Mouse (Mus musculus) brain, embryonic 14.5 days (tissue): ENCODE data around the gene Il10. TPM values are rescaled to one million over a fixed set of nuclear protein-coding genes. Genes with fewer than 3 reads are reported as not detected.

ENCODE experiments used
- DNase-seq: peaks from one replicate; pipeline ENCODE4 v3.0.0-alpha.2; 2011; ENCODE audit warnings: low read depth
- CTCF ChIP-seq: fragments of 200-500 bp; IDR thresholded peaks from 2 replicates; pipeline ENCODE4 v1.5.1; 2012; ENCODE audit warnings: inconsistent platforms, mild to moderate bottlenecking, moderate library complexity, borderline replicate concordance; ENCODE audit not compliant: insufficient read depth, insufficient read length; ENCODE audit errors: extremely low read depth
- POLR2A ChIP-seq: fragments of 200-500 bp; IDR thresholded peaks from 2 replicates; pipeline ENCODE4 v1.6.1; 2012; ENCODE audit warnings: mild to moderate bottlenecking, inconsistent platforms, borderline replicate concordance; ENCODE audit not compliant: poor library complexity, insufficient read depth, insufficient read length, severe bottlenecking; ENCODE audit errors: extremely low read depth
- polyA plus RNA-seq: library from polyadenylated mRNA; depleted of rRNA; stranded (reverse); fragments of >200 nt; gene quantifications from 2 replicates; pipeline ENCODE4 v1.2.3, GENCODE M21; 2012

Il10 gene
- polyA plus RNA-seq, 1 experiment = not detected

DNA sequence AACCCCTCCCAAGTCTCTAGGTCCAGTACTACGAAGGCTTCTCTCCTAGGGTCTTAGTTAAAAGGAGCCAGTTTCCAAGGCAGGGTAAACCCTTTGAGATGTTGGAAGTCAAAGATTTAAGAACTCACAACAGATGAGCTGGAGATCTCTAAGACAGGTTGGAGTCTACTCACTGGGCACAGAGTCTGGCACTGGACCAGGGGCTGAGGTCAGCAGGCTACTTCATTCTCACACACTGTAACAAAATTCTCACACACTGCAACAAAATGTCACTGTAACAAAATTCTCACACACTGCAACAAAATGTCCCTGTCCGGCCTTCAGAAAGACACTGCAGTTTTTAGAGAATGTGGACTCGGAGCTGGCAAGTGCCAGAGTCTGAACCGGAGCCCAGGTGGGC lies 24.0 kb downstream of the Il10 start:
- DNase-seq = no peak
- TF ChIP-seq CTCF (no peak), POLR2A (no peak)

DNA sequence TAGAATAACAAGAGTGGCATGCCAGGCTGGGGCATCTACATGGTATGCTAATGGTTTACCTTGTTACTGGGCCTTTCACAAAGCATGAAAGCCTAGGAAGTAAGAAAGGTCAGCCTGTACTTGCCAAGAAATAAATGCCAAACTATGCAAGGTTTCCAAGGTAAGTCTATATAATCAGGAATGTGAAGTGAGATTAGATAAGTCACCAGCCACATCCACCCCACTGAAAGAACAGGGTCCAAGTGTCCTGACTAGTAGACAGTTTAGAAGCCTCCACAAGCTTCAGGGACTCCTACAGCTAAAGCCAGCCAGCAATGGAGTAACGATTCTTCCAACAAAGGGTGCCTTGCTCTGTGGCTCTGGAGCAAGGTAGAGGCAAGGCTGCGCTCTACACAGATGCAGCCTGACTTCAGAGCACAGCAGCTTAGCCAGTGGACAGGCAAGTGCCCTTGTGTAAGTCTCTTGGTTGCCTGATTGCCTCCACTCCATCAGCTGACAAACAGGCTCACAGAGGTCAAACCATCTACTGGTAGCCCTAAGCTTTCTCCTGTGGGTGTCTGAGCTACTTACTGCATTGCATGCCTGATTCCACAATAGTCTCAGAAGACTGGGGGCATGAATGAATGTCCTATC lies 26.2 kb downstream of the Il10 start:
- TF ChIP-seq CTCF (no peak), POLR2A (no peak)
- DNase-seq = no peak

DNA sequence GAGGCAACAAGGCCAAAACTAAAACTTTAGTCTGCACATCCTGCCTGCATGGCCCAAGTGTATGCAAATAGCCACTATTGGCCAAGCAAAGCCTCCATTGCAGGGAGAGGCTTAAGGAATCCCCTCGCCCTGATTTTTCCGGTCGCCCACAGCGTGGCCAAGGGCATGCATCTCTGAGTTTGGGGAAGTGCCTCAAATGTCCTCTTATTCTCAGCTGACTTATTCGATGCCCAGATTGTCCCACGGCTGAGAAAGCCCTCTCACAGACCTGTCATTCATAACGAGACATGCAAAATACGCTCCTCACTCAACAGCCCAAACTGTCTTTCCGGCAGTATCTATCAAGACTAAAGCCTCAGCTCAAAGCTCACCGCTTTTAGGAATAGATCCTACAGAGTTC lies 27.0 kb downstream of the Il10 start:
- DNase-seq = no peak
- no peak for TF ChIP-seq POLR2A
- no peak for TF ChIP-seq CTCF

DNA sequence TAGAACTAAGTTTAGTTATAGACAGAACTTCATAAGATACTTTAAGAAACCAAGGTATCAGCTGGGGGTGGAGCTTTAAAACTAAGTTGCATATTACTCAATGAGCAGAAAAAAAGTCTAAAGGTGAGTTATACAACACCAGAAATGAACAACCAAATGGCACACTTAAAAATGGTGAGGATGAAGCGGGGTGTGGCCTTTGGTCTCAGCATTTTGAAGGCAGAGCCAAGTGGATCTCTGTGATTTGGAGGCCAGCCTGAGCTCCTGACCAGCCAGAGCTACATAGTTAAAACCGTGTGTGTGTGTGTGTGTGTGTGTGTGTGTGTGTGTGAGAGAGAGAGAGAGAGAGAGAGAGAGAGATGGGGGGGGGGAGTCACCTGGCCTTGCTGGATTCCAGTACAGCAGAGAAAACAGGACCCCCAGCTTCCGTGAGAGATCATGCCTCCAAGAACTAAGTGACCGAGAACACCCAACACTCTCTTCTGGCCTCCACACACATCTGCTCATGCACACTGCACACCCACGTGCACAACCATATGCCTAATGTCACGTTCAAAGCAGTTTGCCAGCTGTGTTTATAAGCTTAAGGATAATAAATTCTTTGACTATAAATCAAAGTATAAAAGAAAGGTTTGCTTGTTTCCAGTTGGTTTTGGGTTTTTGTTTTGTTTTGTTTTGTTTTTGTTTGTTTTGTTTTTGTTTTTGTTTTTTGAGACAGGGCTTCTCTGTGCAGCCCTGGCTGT lies 28.6 kb downstream of the Il10 start:
- no peak for TF ChIP-seq CTCF
- no peak for TF ChIP-seq POLR2A
- no peak for DNase-seq

DNA sequence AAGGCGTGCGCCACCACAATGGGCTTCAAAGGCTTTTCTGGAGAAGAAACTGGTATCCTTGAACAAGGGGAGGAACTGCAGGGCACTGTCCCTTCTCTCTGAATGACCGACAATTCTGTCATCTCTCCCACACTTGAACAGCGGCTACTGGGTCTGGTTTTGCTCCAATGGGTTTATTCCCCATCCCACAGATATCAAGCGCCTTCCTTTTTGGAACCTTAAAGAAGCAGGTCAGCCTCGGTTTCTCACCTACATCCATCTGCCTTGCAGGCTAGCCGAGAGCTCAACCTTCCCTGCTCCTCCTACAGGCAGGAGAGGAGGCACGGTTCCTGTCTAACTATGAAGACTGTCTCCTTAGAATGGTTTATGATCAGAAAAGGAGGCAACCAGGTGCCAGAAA lies 29.3 kb downstream of the Il10 start:
- DNase-seq = no peak
- TF ChIP-seq CTCF = no peak
- no peak for TF ChIP-seq POLR2A

GRCm38 (mm10) chr1:131049361-131049806 lies 29.7 kb downstream of the Il10 start:
- no peak for DNase-seq
- TF ChIP-seq CTCF (no peak), POLR2A (no peak)

DNA sequence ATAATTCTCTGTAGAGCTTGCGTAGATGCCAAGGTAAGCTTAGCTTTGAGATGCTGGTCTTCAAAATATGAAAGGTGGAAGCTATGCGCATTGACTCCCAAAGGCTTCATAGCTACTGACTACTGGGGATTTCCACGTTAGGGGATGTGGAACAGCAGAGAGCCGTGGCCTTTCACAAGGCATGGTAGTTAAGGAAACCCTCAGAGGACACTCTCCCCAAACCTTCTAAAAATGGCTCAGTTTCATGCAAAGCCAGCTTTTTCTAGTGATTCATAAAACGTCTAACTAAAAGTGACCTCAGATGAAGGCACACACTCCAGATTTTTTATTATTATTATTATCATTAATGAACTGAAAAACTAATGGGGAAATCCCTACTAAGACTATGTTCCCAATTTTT lies 30.4 kb downstream of the Il10 start:
- DNase-seq = no peak
- TF ChIP-seq POLR2A = no peak
- no peak for TF ChIP-seq CTCF

DNA sequence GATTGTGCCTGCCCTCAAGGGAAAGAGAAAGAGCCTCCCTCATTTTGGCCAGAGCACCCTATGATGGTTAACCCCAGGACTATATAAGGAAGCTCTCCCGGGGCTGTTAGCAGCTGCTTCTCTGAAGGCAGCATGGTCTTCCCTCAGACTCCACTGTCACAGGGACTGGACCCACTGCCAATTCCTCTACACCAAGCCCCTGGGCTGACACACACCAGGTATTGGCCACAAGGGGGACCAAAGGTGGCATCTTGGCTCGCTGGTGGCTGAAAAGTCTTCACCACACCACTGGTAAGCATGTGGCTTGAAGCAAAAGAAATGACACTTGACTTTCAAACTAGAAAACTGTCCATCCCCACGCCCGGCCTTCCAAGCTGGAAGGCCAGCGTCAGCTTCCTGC lies 31.0 kb downstream of the Il10 start:
- TF ChIP-seq POLR2A = no peak
- no peak for TF ChIP-seq CTCF
- no peak for DNase-seq

DNA sequence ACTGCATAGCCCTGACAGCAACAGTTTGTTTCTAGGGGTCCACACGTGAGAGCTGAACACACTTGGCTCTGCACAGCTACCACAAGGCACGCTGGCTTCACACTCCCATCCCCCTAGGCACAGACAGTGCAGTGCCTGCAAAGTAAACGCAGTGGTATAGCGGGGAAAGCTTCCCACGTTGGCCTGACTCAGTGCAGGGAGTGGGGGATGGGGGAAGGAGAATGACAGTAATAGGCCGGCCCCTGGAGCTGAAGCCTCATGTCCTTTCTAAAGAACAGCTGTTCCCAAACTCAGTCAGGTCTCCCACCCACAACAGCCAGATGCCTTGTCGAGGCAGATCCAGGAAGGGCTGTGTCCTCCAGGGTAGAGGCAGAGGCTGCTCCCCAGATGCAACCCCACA lies 31.4 kb downstream of the Il10 start:
- TF ChIP-seq CTCF (no peak), POLR2A (no peak)
- no peak for DNase-seq

GRCm38 (mm10) chr1:131053239-131053638 lies 33.6 kb downstream of the Il10 start:
- TF ChIP-seq CTCF (peak; percentile 77; the same call in 1 of the 2 replicates), POLR2A (no peak)
- peak; percentile 95 for DNase-seq

DNA sequence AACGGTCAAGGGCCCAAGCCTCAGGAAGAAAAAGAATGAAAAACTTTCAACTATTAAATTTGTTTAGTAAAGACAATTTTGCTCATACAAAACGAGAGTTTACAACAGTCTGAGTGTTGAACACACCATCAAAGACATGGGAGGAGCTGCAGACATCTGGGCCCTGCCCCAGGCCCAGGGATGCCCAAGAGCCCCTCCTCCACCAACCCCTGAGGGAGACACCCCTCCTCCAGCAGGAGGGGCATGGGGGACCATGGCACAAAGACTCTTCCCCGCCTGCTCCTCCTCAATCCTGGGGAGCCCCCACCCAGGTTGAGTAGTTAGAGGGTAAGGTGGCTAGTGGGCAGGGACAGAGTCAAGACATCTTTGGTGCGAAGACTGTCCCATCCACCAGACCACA lies 34.0 kb downstream of the Il10 start:
- TF ChIP-seq CTCF (no peak), POLR2A (no peak)
- DNase-seq = no peak

GRCm38 (mm10) chr1:131054251-131054650 lies 34.6 kb downstream of the Il10 start:
- DNase-seq = no peak
- no peak for TF ChIP-seq POLR2A
- TF ChIP-seq CTCF = no peak

DNA sequence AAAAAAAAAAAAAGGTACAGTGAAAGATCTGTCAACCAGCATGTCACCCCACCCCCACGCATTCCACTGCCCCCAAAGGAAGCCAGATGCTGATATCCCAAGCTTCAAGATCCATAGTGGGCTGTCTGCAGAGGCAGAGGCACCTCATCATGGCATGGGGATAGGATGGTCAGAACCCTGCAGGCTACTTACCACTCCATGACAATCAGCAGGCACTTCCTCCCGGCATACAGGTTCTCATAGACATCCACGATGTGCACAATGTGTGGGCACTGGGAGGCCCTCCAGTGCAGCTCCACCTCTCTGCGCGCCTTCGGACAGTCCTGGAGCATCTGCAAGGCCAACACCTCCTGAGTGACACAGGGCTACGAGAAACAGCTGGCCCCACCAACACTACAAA lies 38.8 kb downstream of the Il10 start:
- no peak for TF ChIP-seq POLR2A
- TF ChIP-seq CTCF = no peak
- no peak for DNase-seq
